Mouse (Mus musculus) MEL (cell line): ENCODE data around the gene Zfp771. TPM values are rescaled to one million over a fixed set of nuclear protein-coding genes. Genes with fewer than 3 reads are reported as not detected.

Experiments used
- DNase-seq: peaks from one replicate; pipeline ENCODE4 v3.0.0; 2011; ENCODE audit warnings: low read depth, low spot score
- H3K27ac ChIP-seq: 2 replicates; pipeline ENCODE4 v1.5.1; 2012; ENCODE audit warnings: low read depth, mild to moderate bottlenecking, control low read depth, low read length, moderate library complexity; ENCODE audit not compliant: control insufficient read depth
- H3K27me3 ChIP-seq, 2 experiments: fragments of 150-350 bp in 1 of 2; sonication (generic) in 1 of 2; 2 replicates each; pipeline ENCODE4 v1.6.1; 2012; ENCODE audit warnings: low read length in 2 of 2, mild to moderate bottlenecking in 2 of 2, improper control_type of control experiment in 1 of 2, moderate library complexity in 1 of 2; ENCODE audit not compliant: insufficient read depth in 2 of 2, control insufficient read depth in 1 of 2
- H3K36me3 ChIP-seq, 2 experiments: 2 replicates each; pipeline ENCODE4 v1.6.1; 2012 to 2014; ENCODE audit warnings: low read length in 2 of 2, improper control_type of control experiment in 1 of 2, inconsistent platforms in 1 of 2, mild to moderate bottlenecking in 1 of 2; ENCODE audit not compliant: insufficient read depth in 2 of 2, control insufficient read depth in 1 of 2
- H3K4me1 ChIP-seq, 2 experiments: fragments of 150-350 bp in 1 of 2; sonication (generic) in 1 of 2; 2 replicates each; pipeline ENCODE4 v1.6.1; 2012; ENCODE audit warnings: low read length in 2 of 2, improper control_type of control experiment in 1 of 2, mild to moderate bottlenecking in 1 of 2; ENCODE audit not compliant: insufficient read depth in 2 of 2, control insufficient read depth in 1 of 2
- H3K4me3 ChIP-seq, 2 experiments: fragments of 150-350 bp in 1 of 2; sonication (generic) in 1 of 2; 2 replicates each; pipeline ENCODE4 v1.5.1; 2012; ENCODE audit warnings: low read depth in 2 of 2, low read length in 2 of 2, mild to moderate bottlenecking in 2 of 2, moderate library complexity in 2 of 2, control low read depth in 1 of 2, improper control_type of control experiment in 1 of 2; ENCODE audit not compliant: control insufficient read depth in 1 of 2, insufficient read depth in 1 of 2
- H3K79me2 ChIP-seq: 2 replicates; pipeline ENCODE4 v1.6.1; 2012; ENCODE audit warnings: mild to moderate bottlenecking, low read length, moderate library complexity; ENCODE audit not compliant: control insufficient read depth, poor library complexity, insufficient read depth
- H3K9ac ChIP-seq: 2 replicates; pipeline ENCODE4 v1.6.1; 2012; ENCODE audit warnings: low read depth, mild to moderate bottlenecking, control low read depth, low read length, moderate library complexity; ENCODE audit not compliant: control insufficient read depth, poor library complexity, severe bottlenecking
- H3K9me3 ChIP-seq: fragments of 150-350 bp; sonication (generic); replicated peaks from 2 replicates; pipeline ENCODE4 v1.6.1; 2012; ENCODE audit warnings: mild to moderate bottlenecking, low read length, improper control_type of control experiment, moderate library complexity; ENCODE audit not compliant: insufficient read depth
- CHD2 ChIP-seq: IDR thresholded peaks from 2 replicates; pipeline ENCODE4 v1.6.1; 2011; ENCODE audit warnings: low read length, improper control_type of control experiment
- ETS1 ChIP-seq: IDR thresholded peaks from 2 replicates; pipeline ENCODE4 v1.6.1; 2012; ENCODE audit warnings: low read depth, mild to moderate bottlenecking, inconsistent platforms, low read length, improper control_type of control experiment, moderate library complexity
- HCFC1 ChIP-seq: IDR thresholded peaks from 2 replicates; pipeline ENCODE4 v1.6.1; 2012; ENCODE audit warnings: low read depth, mild to moderate bottlenecking, inconsistent platforms, low read length, improper control_type of control experiment, moderate library complexity
- MAFK ChIP-seq: IDR thresholded peaks from 2 replicates; pipeline ENCODE4 v1.6.1; 2011; ENCODE audit warnings: low read depth, mild to moderate bottlenecking, low read length, improper control_type of control experiment, borderline replicate concordance
- MAZ ChIP-seq: IDR thresholded peaks from 2 replicates; pipeline ENCODE4 v1.6.1; 2012; ENCODE audit warnings: low read depth, mild to moderate bottlenecking, inconsistent platforms, low read length, improper control_type of control experiment
- NRF1 ChIP-seq: IDR thresholded peaks from 2 replicates; pipeline ENCODE4 v1.6.1; 2014; ENCODE audit warnings: low read depth, mild to moderate bottlenecking, inconsistent platforms, low read length, improper control_type of control experiment, moderate library complexity; ENCODE audit not compliant: poor library complexity, insufficient read depth, severe bottlenecking
- POLR2A ChIP-seq, 2 experiments: IDR thresholded peaks; 2 replicates each; pipeline ENCODE4 v1.6.1; 2011 to 2012; ENCODE audit warnings: low read length in 2 of 2, mild to moderate bottlenecking in 2 of 2, control low read depth in 1 of 2, improper control_type of control experiment in 1 of 2, low read depth in 1 of 2, moderate library complexity in 1 of 2; ENCODE audit not compliant: control insufficient read depth in 1 of 2, insufficient read depth in 1 of 2, poor library complexity in 1 of 2
- RAD21 ChIP-seq: IDR thresholded peaks from 2 replicates; pipeline ENCODE4 v1.6.1; 2011; ENCODE audit warnings: mild to moderate bottlenecking, low read depth, low read length, improper control_type of control experiment
- RCOR1 ChIP-seq: IDR thresholded peaks from 2 replicates; pipeline ENCODE4 v1.6.1; 2012; ENCODE audit warnings: low read depth, mild to moderate bottlenecking, inconsistent platforms, low read length, improper control_type of control experiment
- SIN3A ChIP-seq: IDR thresholded peaks from 2 replicates; pipeline ENCODE4 v1.6.1; 2012; ENCODE audit warnings: low read length, improper control_type of control experiment, inconsistent platforms
- UBTF ChIP-seq: IDR thresholded peaks from 2 replicates; pipeline ENCODE4 v1.6.1; 2012; ENCODE audit warnings: low read depth, mild to moderate bottlenecking, inconsistent platforms, low read length, improper control_type of control experiment, moderate library complexity, borderline replicate concordance; ENCODE audit not compliant: insufficient read depth
- ZC3H11A ChIP-seq: IDR thresholded peaks from 2 replicates; pipeline ENCODE4 v1.6.1; 2012; ENCODE audit warnings: low read depth, mild to moderate bottlenecking, inconsistent platforms, low read length, improper control_type of control experiment
- polyA plus RNA-seq, 2 experiments: library from polyadenylated mRNA; stranded (reverse) in 1 of 2; unstranded in 1 of 2; fragments of >175 nt in 1 of 2; fragments of >200 nt in 1 of 2; gene quantifications; 2 replicates each; pipeline versions ENCODE4 v1.2.1 to v1.2.4; 2012; ENCODE audit warnings: low replicate concordance in 2 of 2, low read depth in 1 of 2; ENCODE audit not compliant: insufficient read length in 2 of 2, insufficient read depth in 1 of 2, missing spikeins in 1 of 2
- total RNA-seq: library from RNA; depleted of rRNA; stranded (reverse); fragments of 300-350 nt; gene quantifications from 2 replicates; pipeline ENCODE4 v1.2.3, GENCODE M21; 2012

The Zfp771 gene
- total and polyA plus RNA-seq, 3 experiments = 33.4 to 58.3 TPM; not detected in 1

DNA sequence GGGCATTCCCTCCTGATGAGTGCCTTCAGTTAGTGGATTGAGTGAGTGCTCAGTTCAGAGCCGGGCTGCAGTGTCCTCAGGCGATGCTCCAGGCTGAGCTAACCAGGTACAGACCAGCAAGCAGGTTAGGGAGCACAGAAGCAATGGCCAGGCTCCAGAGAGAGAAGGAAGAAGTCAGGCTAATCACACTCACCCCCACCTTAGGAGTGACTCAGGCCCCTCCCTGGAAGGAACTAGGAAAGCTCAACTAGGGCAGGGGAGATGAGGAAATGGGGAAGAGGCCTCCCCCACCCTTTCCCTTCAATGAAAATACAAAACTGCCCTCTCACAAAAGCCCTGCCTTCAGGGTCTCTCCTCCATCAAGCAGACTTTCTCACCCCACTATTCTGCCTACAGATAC, 37.5 kb upstream of the Zfp771 start:
- peaks cover 41% of the 10 kb centered on the region for H3K79me2 ChIP-seq
- DNase-seq = peak; percentile 78
- no peaks in the 10 kb centered on the region for H3K9me3 ChIP-seq
- H3K4me3 ChIP-seq = peak overlapping the region; percentile 99
- H3K4me1 ChIP-seq = peaks cover 0 to 21% of the 10 kb centered on the region in 2 experiments; a peak in 3 of 4 replicates
- TF ChIP-seq SIN3A (peak; percentile 41; the same call in 1 of the 2 replicates), RCOR1 (no peak), CHD2 (no peak), RAD21 (no peak), NRF1 (no peak), POLR2A (IDR thresholded peaks at IDR 0.05; ENCODE audit: control insufficient read depth in 1 of 2, insufficient read depth in 1 of 2, low read depth in 1 of 2, low read length in 2 of 2, poor library complexity in 1 of 2) (peak in 1 of 2 experiments; percentile 41; a peak in 1 of 4 replicates), MAZ (0 out of 2 replicates have a peak, but pooled peaks have one; percentile 58), ETS1 (0 out of 2 replicates have a peak, but pooled peaks have one; percentile 18)
- peak overlapping the region; percentile 77 for H3K27ac ChIP-seq
- no peaks in the 10 kb centered on the region for H3K27me3 ChIP-seq
- H3K9ac ChIP-seq = peak overlapping the region; percentile 86
- peaks cover 7 to 19% of the 10 kb centered on the region in 2 experiments for H3K36me3 ChIP-seq

DNA sequence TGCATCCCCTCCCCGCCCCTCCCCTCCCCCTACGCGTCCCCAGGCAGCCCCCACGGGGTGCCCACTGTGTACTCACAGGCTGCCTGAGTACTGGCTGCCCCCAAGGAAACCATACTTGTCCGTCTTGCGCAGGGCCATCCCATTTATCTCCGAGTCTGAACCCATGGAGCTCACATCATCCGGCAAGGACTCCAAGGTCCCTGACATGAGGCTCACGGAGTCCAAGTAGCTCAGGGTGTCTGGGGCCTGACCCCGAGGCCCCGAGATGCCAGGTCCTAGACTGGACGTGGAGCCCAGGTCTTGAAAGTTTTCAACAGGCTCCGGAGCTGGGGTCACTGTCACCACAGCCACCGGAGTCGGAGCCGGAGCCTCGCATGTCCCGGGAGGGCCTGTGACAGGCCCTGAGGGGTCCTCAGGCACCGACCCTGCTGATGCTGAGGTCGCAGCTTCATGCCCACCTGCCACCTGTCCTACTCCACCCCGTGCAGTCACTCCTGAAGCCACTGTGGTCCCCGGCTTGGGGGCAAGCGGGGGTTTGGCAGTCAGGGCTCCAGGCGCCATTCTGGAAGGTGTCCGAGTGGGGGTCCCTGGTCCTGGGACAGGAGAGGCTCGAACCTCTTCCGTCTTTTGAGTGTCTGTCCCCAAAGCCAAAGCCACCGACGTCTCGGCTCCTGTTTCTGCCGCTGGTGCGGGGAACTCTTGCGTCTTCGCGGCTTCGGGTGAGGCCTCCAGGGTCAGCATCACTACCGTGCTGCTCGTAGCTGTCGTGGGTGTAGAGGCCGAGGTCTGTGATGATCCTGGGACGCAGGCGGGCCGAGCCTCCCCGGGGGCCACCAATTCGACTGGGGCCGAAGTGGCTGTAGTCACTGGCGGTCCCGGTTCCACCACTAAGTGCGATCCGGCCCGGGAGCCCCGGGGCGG, 36.4 kb upstream of the Zfp771 start:
- Histone ChIP-seq H3K9me3 (no peaks in the 10 kb centered on the region), H3K27me3 (no peaks in the 10 kb centered on the region), H3K4me3 (peak overlapping the region; percentile 99), H3K36me3 (peaks cover 4 to 19% of the 10 kb centered on the region in 2 experiments), H3K79me2 (peaks cover 41% of the 10 kb centered on the region), H3K4me1 (peaks cover 0 to 21% of the 10 kb centered on the region in 2 experiments; a peak in 3 of 4 replicates)
- DNase-seq = peak; percentile 55
- TF ChIP-seq POLR2A (IDR thresholded peaks at IDR 0.05; ENCODE audit: control insufficient read depth in 1 of 2, insufficient read depth in 1 of 2, low read depth in 1 of 2, low read length in 2 of 2, poor library complexity in 1 of 2) = 0 out of 4 replicates have a peak, but pooled peaks of 1 of the 2 experiments have one; percentile 20
- TF ChIP-seq SIN3A = 0 out of 2 replicates have a peak, but pooled peaks have one; percentile 32
- TF ChIP-seq UBTF = 0 out of 2 replicates have a peak, but pooled peaks have one; percentile 0
- no peak for TF ChIP-seq MAFK
- TF ChIP-seq ZC3H11A = no peak
- 0 out of 2 replicates have a peak, but pooled peaks have one; percentile 8 for TF ChIP-seq HCFC1
- TF ChIP-seq, all 39 proteins: peak for 4
- H3K9ac ChIP-seq = peak overlapping the region; percentile 86
- H3K27ac ChIP-seq = peak overlapping the region; percentile 63
